Mouse (Mus musculus): ENCODE data around the gene Jmjd8.

GRCm38 (mm10) chr17:25835301-25835700 lies 6.6 kb downstream of the Jmjd8 start:
- TF ChIP-seq CTCF (IDR thresholded peaks at IDR 0.05; ENCODE audit: control insufficient read depth, insufficient read depth, low read length), result no peak
- no peak for TF ChIP-seq POLR2A (IDR thresholded peaks at IDR 0.05; ENCODE audit: borderline replicate concordance, control insufficient read depth, low read depth, low read length)
